Mouse (Mus musculus) spleen, embryonic (tissue): Measurements from ENCODE around the gene Sufu.

Source experiments
- CTCF ChIA-PET: fragments of 350-600 bp; sonication (Branson Sonifier 250); formaldehyde crosslinking; loops from one replicate; lab custom pipeline; 2022; lab: Charles Lee

Sufu gene

DNA sequence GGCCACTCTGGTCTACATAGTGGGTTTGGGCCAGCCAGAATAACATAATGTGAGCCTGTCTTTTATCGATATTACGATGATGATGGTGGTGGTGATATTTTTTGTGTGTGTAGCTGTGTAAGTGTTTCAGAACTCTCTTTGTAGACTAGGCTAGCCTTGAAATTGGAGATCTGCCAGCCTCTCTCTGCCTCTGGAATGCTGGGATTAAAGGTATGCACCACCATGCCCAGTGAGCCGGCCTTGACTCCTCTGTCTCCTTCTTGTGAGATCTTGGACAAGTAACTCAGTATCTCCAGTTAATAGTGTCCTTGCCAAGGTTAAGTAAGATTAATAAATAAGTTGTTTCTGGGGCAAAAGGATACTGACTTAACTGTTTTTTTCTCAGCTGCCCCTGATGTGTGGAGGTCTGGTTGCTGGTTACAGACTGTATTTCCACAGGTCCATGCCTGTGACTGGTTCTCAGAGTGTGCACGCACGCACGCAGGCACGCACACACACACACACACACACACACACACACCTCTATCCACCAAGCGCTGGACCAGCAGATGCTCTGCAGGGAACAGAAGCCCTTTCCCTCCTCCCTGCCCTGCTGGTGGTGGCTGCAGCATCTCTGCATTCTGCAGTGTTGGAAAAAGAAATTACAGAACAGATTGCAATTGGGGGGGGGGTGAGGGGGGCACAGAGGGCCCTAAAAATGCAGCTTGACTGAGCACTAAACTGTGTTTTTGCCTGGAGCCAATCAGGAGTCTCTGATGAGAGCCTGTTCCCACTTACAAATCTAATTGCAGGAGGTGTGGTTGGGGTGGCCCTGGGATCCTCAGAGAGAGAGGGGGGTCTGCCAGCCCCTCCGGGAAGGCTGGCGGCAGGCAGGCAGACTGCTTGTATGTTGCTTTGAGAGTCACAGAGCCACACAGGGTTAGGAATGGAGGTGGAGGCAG, 129.3 kb downstream of the Sufu start:
- CTCF ChIA-PET, result no interaction called here

DNA sequence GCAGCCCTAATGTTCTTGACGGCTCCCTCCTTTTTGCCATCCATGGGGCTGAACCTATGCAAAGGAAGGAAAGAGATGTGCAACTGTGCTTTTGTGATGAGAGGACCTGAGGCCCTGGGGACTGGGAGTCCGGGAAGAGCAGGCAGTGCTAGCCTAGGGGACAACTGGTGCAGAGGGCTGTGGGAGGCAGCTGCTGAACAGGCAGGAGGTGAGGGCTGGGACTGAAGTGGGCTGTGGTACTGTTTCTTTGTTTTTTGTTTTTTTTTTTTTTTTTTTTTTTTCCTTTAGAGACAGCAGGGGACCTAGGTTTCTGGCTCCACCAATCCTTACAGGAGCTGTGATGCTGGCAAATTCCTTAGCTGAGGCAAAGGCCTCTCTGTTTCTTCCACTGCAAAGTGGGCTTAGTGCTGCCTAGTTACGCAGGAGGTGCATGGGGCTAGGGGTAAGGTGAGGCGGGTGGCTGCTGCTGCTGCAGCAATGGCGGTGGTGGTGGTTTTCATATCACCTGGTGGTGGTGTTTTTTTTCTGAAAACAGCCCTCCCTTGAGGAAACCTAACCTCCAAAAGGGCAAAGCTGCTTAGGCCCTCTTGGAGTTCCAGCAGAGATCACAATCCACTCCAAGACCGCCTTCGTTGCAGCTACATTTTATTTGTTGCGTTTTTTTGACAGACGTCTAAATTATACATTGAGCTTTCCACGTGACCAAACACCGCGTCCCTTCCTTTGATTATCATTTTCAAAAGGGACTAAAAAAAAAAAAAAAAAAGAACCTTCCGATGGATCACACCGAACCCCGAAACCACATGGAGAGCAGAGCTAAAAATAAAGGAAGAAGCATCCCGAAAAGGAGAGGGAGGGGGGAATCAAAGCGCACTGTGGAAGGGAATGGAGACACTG, 131.2 kb downstream of the Sufu start:
- CTCF ChIA-PET, result interaction anchor here (0.6 to 0.7 kb wide), 3 partner anchors 18 to 1928 kb away, joined by 6 to 20 read pairs (median 14); no protein-coding TSS in a partner anchor

DNA sequence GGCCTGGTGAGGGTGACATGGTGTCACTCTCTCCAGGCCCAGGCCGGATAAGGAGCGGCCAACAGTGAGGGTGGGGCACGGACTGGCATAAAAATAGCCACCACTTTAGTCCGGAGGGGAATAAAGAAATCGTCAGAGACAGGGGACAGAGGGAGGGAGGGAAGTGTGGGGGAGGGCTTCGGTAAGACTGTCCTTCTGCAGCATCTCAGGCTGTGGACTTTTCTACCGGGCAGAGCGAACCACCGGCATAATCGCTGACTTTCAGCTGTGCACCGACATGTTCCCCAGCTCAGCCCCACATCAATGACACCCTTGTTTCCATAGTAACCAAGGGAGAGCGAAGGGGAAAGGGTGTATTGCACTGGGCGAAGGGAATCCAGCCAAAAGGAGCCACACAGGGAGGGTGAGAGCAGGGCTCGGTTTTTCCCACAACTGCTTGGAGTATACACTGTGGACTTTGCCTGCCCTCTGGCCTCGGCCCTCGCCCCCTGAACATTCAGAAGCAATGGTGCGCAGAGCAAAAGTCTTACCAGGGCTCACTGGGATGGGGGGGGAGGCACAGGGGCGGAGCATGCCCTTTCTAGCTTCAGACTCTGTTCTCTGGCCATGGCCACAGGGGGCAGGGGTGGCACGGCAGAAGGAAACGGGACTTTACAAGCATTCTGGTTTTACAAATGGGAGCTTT, 132.0 kb downstream of the Sufu start:
- CTCF ChIA-PET, result interaction anchor here (0.6 to 1.4 kb wide), 5 partner anchors 26 to 1929 kb away, joined by 3 to 20 read pairs (median 3); no protein-coding TSS in a partner anchor

DNA sequence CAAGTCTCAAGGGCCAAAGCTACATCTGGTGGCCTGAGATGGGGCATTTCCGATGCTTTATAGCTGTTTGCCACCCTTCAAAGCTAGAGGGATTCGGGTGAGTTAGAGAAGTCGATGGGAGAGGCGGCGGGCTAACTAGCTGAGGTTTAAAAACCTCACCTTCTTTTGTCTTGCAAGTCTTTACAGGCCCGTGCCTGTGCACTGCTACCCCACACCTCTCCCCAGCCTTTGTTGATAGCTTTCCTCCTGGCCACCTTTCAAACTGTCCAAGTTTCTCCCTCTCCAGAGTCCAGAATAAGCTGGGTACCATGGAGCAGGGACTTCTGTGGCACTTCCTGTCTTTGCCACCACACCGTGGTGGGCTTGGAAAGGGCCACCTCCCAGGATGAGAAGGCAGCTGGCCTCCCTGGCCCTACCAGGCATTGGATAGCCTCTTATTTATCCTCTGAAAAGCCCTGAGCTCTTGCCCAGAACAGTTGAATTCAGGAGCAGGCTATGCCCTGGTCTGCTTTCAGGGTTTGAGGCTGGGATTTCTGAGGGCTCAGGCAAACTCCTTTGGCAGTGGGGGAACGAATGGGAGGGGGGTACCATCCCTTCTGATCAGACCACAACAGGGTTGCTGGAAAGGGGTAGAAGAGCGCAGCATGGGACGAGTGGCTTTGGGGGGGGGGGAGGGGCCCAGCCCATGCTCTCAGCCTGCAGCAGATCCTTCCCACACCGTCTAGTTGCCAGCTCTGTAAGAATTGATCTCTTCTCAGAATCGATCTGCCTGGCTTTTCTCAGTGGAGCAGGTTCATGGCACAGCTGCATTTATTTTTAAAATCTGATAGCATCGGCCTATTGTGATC, 133.1 kb downstream of the Sufu start:
- CTCF ChIA-PET, result interaction anchor here (1.0 to 1.4 kb wide), 4 partner anchors 8 to 53 kb away, joined by 3 to 6 read pairs (median 3); no protein-coding TSS in a partner anchor

DNA sequence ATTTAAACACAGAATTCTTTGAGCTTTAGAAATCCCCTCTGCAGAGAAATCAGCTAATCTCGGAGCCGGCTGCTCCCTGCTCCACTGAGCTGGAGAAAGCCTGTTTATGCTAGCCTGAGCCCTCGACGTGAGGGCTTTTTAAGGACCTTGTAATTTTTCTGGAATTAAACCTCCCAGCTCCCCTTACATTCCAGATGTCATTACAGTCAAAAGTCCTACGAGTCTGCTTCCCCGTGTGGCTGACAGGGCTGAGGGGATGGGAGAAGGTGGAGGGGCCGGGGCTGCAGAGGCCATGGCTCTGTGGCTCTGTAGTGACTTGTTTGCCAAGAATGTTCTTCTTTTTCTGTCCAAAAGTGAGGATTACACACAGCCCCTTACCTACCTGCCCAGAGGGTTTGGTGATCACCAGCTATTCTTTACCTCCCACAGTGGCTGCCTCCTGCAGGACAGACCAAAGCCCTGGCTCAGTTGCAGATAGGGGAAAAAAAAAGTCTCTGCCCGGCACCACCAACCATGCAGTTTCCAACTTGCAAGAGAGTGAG, 133.8 kb downstream of the Sufu start:
- CTCF ChIA-PET, result interaction anchor here (1.0 kb wide), 1 partner anchor 9 kb away, joined by 6 read pairs; no protein-coding TSS in a partner anchor

DNA sequence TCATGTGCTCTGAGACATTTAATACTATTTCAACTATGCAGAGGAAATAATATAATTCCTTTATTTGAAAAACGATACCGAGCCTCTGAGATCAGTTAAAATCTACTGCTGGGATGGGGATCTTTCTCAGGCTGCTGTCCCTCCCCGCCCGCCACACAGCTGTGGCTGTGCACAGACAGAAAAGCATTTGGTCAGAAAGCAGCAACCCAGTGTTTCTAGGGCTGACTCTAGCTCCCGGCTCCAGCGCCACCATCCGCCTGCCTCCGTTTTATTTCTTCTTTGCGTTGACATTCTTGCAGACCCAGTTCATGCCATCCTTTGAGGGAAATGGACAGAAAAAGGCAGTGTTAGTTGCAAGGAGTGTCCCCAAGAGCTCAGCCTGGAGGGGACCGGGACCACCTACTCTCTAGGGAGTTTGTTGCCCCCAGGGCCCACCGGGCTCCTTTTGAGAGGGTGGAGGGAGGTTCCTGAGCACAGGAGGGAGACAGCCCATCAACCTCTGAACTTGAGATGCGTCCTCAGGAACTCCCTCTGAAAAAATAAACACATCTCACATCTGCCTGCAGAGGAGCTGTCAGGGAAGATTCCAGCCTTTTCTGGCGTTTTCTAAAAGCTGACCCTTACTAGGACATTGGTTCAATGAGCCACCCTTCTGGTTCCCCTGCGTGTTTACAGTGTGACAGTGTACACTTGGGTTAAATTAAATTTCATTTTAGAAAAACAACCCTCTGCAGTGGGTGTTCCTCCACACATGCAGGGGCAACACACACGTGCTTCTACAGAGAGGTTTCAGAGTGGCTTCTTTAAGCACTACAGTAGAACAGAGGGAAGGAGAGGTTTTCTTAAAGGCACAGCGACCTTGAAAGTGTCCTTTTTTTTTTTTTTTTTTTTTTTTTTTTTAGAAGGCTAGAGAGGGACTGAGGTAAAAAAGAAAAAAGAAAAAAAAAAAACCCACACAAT, 134.7 kb downstream of the Sufu start:
- CTCF ChIA-PET, result interaction anchor here (1.0 kb wide), 1 partner anchor 10 kb away, joined by 6 read pairs; no protein-coding TSS in a partner anchor

DNA sequence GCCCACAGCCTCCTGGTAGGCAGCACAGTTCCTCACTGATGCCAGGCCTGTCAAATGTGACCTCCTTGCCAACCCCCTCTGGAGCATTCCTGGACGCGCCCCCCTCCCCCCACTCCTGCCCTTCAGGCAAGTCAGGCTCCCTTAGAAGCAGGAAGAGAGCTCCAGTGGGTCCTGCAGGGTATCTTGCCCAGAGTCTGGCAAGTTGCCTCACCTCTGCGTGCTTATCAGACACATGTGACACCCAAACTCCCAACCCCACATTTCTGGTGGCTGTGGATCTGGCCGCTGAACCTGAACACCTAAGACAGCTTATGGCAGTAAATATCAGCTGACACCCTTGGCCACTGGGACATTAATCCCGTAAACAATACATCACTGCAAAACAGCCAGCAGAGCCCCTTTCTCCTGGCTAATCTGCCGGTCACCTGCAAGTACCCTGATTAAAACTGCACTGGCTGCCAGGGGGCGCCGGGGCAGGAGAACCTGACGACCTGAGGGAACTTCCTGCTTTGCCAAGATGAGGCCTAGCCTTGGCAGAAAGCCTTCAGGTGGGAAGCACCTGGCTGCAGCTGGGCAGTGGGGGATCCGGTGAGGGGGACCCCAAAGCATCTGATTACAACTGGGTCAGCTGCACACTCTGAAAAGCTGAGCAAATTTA, 135.5 kb downstream of the Sufu start:
- CTCF ChIA-PET, result interaction anchor here (0.5 to 0.7 kb wide), 2 partner anchors 125 to 138 kb away, joined by 3 to 11 read pairs; no protein-coding TSS in a partner anchor

DNA sequence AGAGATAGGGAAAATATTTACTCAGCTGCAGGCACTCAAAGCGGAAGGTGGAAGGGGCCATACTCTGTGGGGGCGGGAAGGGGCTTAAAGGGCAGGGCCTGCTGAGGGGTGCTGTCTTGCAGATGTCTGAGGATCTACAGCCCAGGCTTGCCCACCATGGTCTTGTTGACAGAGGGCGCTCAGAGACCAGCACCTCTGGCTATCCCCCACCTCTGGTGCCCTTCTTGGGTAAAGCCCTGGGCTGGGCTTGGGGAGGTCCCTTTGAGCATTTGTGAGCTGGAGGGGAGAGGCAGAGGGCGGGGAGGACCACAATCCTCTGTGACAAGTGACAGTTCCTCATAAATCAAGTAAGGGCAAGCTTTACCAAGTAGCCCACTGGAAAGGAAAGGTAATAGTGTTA, 136.4 kb downstream of the Sufu start:
- CTCF ChIA-PET, result interaction anchor here (0.7 kb wide), 2 partner anchors 137 to 366 kb away, joined by 5 to 11 read pairs; no protein-coding TSS in a partner anchor

DNA sequence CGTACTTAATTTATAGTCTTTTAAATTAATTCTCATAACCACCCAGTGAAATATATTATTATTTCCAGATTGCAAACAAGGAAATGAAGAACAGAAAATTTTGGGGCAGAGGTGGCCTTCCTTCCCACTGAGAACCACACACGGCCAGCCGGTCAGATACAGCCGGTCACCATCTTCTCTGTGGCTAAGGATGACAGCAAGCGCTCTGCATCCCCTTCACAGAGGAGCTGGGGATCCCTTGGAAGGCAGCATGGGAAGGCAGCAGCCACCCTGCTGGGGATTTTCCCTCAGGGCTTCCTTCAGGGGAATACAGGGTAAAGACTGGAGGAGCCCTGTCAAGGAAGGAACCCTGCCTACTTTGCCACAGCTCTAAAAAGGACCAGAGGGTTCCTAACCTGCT, 136.8 kb downstream of the Sufu start:
- CTCF ChIA-PET, result interaction anchor here (0.7 kb wide), 1 partner anchor 366 kb away, joined by 5 read pairs; no protein-coding TSS in a partner anchor

DNA sequence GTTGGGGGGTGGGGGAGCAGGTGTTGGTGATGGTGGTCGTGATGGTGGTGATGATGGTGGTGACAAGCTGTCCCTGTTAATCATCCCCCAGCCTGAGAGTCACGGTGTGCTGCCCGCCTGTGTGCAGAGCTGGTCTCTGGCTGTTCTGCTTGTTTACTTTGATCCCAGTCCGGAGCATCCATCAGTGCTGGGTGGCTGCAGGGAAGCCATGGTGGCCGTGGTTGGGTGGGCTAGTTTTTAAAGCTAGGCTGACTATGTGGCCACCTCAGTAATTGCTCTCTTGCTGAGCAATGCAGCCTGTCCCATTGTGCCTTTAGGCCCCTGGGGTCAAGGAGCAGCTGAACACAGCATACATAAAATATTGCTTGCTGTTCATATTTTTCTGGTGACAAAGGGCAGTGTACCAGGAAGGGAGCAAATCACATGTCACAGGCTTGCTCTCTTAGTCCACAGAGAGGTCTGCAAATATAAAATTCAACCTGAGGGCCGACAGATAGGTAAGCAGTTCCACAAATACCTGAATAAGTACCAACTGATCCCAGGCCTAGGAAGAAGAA, 137.9 kb downstream of the Sufu start:
- CTCF ChIA-PET, result no interaction called here

DNA sequence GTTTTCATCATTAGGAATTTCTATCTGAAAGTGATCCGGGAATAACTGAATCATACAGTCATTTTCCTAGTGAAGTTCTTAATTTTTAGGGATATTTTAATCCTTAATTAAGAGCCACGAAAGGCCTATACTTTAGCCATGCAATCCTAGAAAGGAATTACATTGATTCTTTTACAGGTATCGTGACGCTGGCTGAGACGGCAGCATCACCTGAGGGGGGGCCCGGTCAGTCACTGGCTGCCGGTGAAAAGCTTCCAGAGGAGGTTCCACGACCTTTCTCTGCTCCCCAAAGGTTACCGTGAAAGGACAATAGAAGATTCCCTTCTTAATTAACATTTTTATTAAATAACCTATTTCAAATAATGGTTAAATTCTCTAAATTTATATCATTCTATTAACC, 140.7 kb downstream of the Sufu start:
- CTCF ChIA-PET, result no interaction called here

DNA sequence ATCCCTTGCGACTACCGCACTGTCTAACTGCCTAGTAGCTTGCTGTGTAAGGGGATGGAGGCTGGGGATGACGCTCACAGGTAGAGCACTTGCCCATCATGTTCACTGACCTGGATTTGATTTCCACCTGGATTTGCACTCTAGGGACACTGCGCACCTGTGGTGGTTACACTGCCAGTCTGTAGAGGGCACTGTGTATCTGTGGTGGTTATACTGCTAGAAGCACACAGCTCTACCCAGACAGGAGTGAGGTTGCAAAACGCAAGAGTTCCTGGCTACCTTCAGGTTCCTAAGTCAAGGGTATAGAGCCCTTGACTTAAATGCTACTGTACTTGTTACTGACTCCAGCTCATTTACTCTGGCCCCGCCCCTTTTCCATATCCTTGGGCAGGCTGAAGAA, 141.5 kb downstream of the Sufu start:
- CTCF ChIA-PET, result interaction anchor here (0.7 kb wide), 3 partner anchors 140 to 624 kb away, joined by 3 to 4 read pairs (median 4); no protein-coding TSS in a partner anchor
